8 mouse cellular contexts compared by ENCODE assay signal in genomic region chr13:98002121-98002520, GRCm38 (mm10).
DNase-seq lines count a peak whose midpoint lies in the region; ATAC-seq lines count a peak whose summit lies in the region.

No protein-coding gene starts in this region.

- peak; percentile 38 for ATAC-seq in megakaryocyte, adult 5-6 weeks (ENCODE audit: poor library complexity, severe bottlenecking)

- peak; percentile 35 for DNase-seq in embryo, embryonic 10 days (ENCODE audit: low spot score)
- DNase-seq in embryo, embryonic 9.5 days (ENCODE audit: extremely low spot score) = no peak
- peak; percentile 68 for DNase-seq in fibroblast of lung, adult 2 months (ENCODE audit: low read depth)
- DNase-seq in kidney, postnatal 10 days = peak; percentile 47
- no peak for DNase-seq in retina, postnatal 1 day
- no peak for DNase-seq in frontal cortex, adult 2 months (ENCODE audit: extremely low spot score in 1 of 2, low spot score in 1 of 2)
- DNase-seq in frontal cortex, postnatal 36 days (ENCODE audit: low spot score in 2 of 2) = no peak

Comparison
In these comparisons a context has a peak if more than half of its experiments do, and no peak if none do; other contexts are left out.
1. DNase-seq: peak in embryo, embryonic 10 days (single experiment), fibroblast of lung, adult 2 months (single experiment) and kidney, postnatal 10 days (single experiment); none in embryo, embryonic 9.5 days (single experiment), retina, postnatal 1 day (single experiment), frontal cortex, adult 2 months (0 of 2) and frontal cortex, postnatal 36 days (0 of 2).